Mouse (Mus musculus) heart, embryonic 11.5 days (tissue): ENCODE measurements around the gene Krt28. TPM values are rescaled to one million over a fixed set of nuclear protein-coding genes. Genes with fewer than 3 reads are reported as not detected.

ENCODE experiments used
- ATAC-seq: fragments of 200-750 bp; cut with Nextera tagmentation; replicated peaks from 2 replicates; pipeline ENCODE4 v1.8.0; 2017; ENCODE audit warnings: moderate library complexity; ENCODE audit not compliant: insufficient number of reproducible peaks, low FRiP score, low TSS enrichment
- H3K27ac ChIP-seq: fragments of 300-500 bp; sonication (generic); 2 replicates; pipeline ENCODE4 v1.5.1; 2014; ENCODE audit warnings: mild to moderate bottlenecking, low read depth, low read length
- H3K27me3 ChIP-seq: fragments of 300-500 bp; sonication (generic); 2 replicates; pipeline ENCODE4 v1.6.1; 2014; ENCODE audit warnings: mild to moderate bottlenecking, low read length, mixed read lengths; ENCODE audit not compliant: control insufficient read depth, insufficient read depth
- H3K36me3 ChIP-seq: fragments of 300-500 bp; sonication (generic); 2 replicates; pipeline ENCODE4 v1.6.1; 2014; ENCODE audit warnings: mild to moderate bottlenecking, low read length, moderate library complexity, mixed read lengths; ENCODE audit not compliant: control insufficient read depth, insufficient read depth
- H3K4me1 ChIP-seq: fragments of 300-500 bp; sonication (generic); 2 replicates; pipeline ENCODE4 v1.6.1; 2014; ENCODE audit warnings: low read length; ENCODE audit not compliant: control insufficient read depth, insufficient read depth
- H3K4me2 ChIP-seq: fragments of 300-500 bp; sonication (generic); 2 replicates; pipeline ENCODE4 v1.6.1; 2014; ENCODE audit warnings: mild to moderate bottlenecking, moderate library complexity
- H3K4me3 ChIP-seq: fragments of 300-500 bp; sonication (generic); 2 replicates; pipeline ENCODE4 v1.5.1; 2014; ENCODE audit warnings: low read depth, low read length
- H3K9ac ChIP-seq: fragments of 300-500 bp; sonication (generic); 2 replicates; pipeline ENCODE4 v1.6.1; 2014; ENCODE audit warnings: mild to moderate bottlenecking, low read depth, low read length, moderate library complexity
- H3K9me3 ChIP-seq: fragments of 300-500 bp; sonication (generic); replicated peaks from 2 replicates; pipeline ENCODE4 v1.6.1; 2016; ENCODE audit warnings: low read length; ENCODE audit not compliant: control insufficient read depth
- WGBS: fragments of 180-500 bp; shearing (Covaris S2); extraction: QIAGEN DNeasy Blood & Tissue Kit; methylation state at CpG from one replicate; pipeline ENCODE4 v1.1.7; 2014; ENCODE audit not compliant: insufficient replicate concordance; 5-methylcytosine and 5-hydroxymethylcytosine counted together
- polyA plus RNA-seq: library from polyadenylated mRNA; unstranded; fragments of >200 nt; fragmentation: Nextera tagmentation; extraction: Ambion mirVana; gene quantifications from 2 replicates; pipeline ENCODE4 v1.2.1, GENCODE M21; 2014

Gene Krt28
- polyA plus RNA-seq, 1 experiment from 2014 or later = 0.16 TPM

- Histone ChIP-seq H3K4me3 (no peak within 1 kb of the TSS), H3K36me3 (no peaks in the 10 kb centered on the region), H3K9ac (no peak within 1 kb of the TSS), H3K4me1 (no peaks in the 10 kb centered on the region), H3K27ac (no peak within 1 kb of the TSS), H3K27me3 (no peaks in the 10 kb centered on the region), H3K9me3 (no peaks in the 10 kb centered on the region), H3K4me2 (no peak within 1 kb of the TSS)
- WGBS = 63% methylated on average over 12 of the region's 12 CpGs
- no peak for ATAC-seq
Measured at GRCm38 (mm10) chr11:99351004-99351403, 23.7 kb downstream of the Krt28 start, which contains the start of gene Krt27. Gene Krt27 (minus strand): TSS chr11:99351104.

DNA sequence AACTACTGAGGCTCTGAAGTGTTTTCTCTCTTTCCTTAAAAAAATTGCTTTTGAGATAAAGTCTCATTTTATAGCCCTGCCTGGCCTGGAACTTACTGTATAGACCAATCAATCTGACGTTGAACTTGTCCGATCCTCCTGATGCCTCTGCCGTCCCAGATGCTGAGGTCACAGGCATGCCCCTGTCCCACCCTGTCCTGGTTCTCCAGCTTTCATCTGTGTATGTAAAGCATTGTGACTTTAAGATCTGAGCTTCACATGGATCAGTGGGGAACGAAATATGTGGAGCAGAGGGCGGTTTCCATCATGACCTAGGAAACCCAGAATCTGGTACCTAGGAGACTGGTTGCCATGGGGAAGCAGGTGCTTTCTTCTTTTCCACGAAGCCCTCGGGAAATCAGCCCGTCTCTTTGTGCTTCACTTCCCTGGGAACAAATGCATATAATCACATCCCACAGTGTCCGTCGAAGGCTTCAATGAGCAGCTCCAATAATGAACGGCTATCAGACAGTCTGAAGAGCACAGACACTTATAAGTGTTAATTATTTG, 35.3 kb downstream of the Krt28 start:
- no peaks in the 10 kb centered on the region for H3K4me1 ChIP-seq
- H3K9me3 ChIP-seq = no peaks in the 10 kb centered on the region
- H3K4me2 ChIP-seq = no peak overlapping the region
- H3K27me3 ChIP-seq = no peaks in the 10 kb centered on the region
- no peak overlapping the region for H3K27ac ChIP-seq
- H3K36me3 ChIP-seq = no peaks in the 10 kb centered on the region
- H3K4me3 ChIP-seq = no peak overlapping the region
- WGBS = 81% methylated on average over 11 of the region's 11 CpGs
- no peak for ATAC-seq
- no peak overlapping the region for H3K9ac ChIP-seq

DNA sequence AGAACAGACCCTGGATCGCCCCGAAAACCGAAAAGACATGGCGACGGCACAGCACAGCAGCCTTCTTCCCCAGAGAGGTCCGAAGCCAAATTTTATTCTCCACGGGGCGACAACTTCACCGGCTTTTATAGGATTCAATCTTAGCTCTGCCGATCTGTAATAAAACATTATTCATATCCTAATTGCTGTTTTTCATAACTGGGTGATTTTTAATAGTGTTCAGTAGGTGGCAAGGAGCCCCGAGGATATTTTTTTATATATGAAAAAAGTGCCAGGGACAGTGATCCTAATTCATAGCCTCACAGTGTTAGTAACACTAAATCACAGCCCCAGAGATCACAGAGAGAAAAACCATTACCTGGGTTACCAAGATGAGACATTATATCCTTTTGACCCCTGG, 36.8 kb downstream of the Krt28 start, which contains the start of gene Krt26:
TSS of gene Krt26 (minus strand) at position 101 of the 400 bp plus-strand sequence.
- ATAC-seq = no peak
- H3K27ac ChIP-seq = no peak within 1 kb of the TSS
- no peaks in the 10 kb centered on the region for H3K36me3 ChIP-seq
- no peak within 1 kb of the TSS for H3K4me3 ChIP-seq
- no peak within 1 kb of the TSS for H3K9ac ChIP-seq
- H3K4me2 ChIP-seq = no peak within 1 kb of the TSS
- no peaks in the 10 kb centered on the region for H3K9me3 ChIP-seq
- WGBS = 86% methylated on average over 11 of the region's 11 CpGs
- no peaks in the 10 kb centered on the region for H3K27me3 ChIP-seq
- H3K4me1 ChIP-seq = no peaks in the 10 kb centered on the region

- H3K4me3 ChIP-seq = no peak overlapping the region
- no peaks in the 10 kb centered on the region for H3K9me3 ChIP-seq
- H3K36me3 ChIP-seq = no peaks in the 10 kb centered on the region
- no peak overlapping the region for H3K9ac ChIP-seq
- H3K4me2 ChIP-seq = no peak overlapping the region
- no peak overlapping the region for H3K27ac ChIP-seq
- no peak for ATAC-seq
- H3K4me1 ChIP-seq = no peaks in the 10 kb centered on the region
- no peaks in the 10 kb centered on the region for H3K27me3 ChIP-seq
- 70% methylated on average over 13 of the region's 13 CpGs for WGBS
Measured at GRCm38 (mm10) chr11:99333426-99333825, 41.3 kb downstream of the Krt28 start.

DNA sequence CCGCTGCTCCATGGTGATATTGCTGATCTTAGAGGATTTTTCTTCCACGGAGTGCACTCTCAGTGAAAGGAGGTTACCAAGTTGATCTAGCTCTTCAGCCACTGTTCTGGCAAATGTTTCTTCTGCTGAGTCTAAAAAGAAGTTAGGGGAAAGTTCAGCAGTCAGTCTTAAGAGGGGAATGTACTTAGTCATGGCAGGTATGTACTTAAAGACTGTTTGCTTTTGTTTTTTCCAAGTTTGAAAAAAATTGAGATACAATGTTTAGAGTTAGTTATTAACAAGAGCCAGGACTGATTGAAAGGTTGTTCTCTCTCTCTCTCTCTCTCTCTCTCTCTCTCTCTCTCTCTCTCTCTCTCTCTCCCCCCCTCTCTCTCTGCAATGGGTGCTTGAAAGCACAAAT, 45.0 kb downstream of the Krt28 start:
- Histone ChIP-seq H3K4me2 (no peak overlapping the region), H3K9me3 (no peaks in the 10 kb centered on the region), H3K4me1 (no peaks in the 10 kb centered on the region), H3K36me3 (no peaks in the 10 kb centered on the region), H3K27me3 (no peaks in the 10 kb centered on the region), H3K4me3 (no peak overlapping the region), H3K27ac (no peak overlapping the region), H3K9ac (no peak overlapping the region)
- 68% methylated on average over 2 of the region's 2 CpGs for WGBS
- ATAC-seq = no peak

DNA sequence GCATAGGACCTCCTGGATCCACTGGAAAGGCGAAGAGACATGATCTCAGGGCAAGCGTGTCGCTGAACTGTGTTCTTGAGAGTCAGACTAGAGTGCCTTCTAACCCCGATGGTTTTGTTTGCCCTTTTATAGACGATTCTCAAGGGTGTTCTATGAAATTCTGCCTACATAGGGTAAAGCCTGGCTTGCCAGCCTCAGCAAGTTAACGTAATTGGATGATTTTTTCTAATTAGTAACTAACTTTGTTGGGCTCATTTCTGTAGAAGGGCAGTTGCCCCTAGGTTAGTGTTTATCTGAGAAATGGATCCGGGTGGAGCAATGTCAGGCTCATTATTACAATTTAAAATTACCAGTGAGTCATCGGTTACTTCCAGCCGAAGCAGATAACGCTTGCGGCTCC, 51.9 kb downstream of the Krt28 start, which contains the start of gene Krt25:
TSS of gene Krt25 (minus strand) at position 101 of the 400 bp plus-strand sequence.
- ATAC-seq = no peak
- H3K4me1 ChIP-seq = no peaks in the 10 kb centered on the region
- H3K27ac ChIP-seq = no peak within 1 kb of the TSS
- H3K9me3 ChIP-seq = no peaks in the 10 kb centered on the region
- no peaks in the 10 kb centered on the region for H3K27me3 ChIP-seq
- H3K4me2 ChIP-seq = no peak within 1 kb of the TSS
- WGBS = 84% methylated on average over 11 of the region's 11 CpGs
- H3K4me3 ChIP-seq = no peak within 1 kb of the TSS
- H3K36me3 ChIP-seq = no peaks in the 10 kb centered on the region
- no peak within 1 kb of the TSS for H3K9ac ChIP-seq

GRCm38 (mm10) chr11:99321094-99321493, 53.6 kb downstream of the Krt28 start:
- ATAC-seq = no peak
- no peak overlapping the region for H3K4me2 ChIP-seq
- no peaks in the 10 kb centered on the region for H3K9me3 ChIP-seq
- H3K36me3 ChIP-seq = no peaks in the 10 kb centered on the region
- H3K9ac ChIP-seq = no peak overlapping the region
- H3K27me3 ChIP-seq = no peaks in the 10 kb centered on the region
- H3K4me1 ChIP-seq = no peaks in the 10 kb centered on the region
- no peak overlapping the region for H3K4me3 ChIP-seq
- 82% methylated on average over 14 of the region's 14 CpGs for WGBS
- no peak overlapping the region for H3K27ac ChIP-seq

DNA sequence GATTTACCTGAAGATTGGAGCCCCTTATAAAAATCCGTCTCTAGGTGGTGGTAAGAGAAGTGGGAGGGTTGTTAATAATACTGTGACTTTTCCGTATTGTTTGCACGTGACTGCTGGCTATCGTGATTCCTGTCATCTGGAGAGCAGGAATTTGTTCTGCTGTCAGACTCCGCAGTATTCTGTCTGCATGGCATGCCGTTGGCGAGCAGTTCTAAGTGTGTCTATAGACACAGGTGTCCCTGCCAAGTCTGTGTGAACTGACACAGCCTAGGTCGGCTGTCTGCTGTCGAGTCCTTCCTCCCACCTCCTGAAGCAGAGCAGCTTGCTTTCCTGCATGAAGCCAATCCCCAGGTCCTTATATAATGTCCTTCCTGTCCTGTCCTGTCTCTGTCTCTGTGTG, 55.6 kb downstream of the Krt28 start:
- Histone ChIP-seq H3K4me2 (0 out of 2 replicates have a peak overlapping the region, but pooled peaks have one; percentile 15), H3K4me3 (no peak overlapping the region), H3K36me3 (no peaks in the 10 kb centered on the region), H3K4me1 (no peaks in the 10 kb centered on the region), H3K9ac (no peak overlapping the region), H3K27me3 (no peaks in the 10 kb centered on the region), H3K9me3 (no peaks in the 10 kb centered on the region), H3K27ac (no peak overlapping the region)
- WGBS = 60% methylated on average over 9 of the region's 9 CpGs
- no peak for ATAC-seq

DNA sequence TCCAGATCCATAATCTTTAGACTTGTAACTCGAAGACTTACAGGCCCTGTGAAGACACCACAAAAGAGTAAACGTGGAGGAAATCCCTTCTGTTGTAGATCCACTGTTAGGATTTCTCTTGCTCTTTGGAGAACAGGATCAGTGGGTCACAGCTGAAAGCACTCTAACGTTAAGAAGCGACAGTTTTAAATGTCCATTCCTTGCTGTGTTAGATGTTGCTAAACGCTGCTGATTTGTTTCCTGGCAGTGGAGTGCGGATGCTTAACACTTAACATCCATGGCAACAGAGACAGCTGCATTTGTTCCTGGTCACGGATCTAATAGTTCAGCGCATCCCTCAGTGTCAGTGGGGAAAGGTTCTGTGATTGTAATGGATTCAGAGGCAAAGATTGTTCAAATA, 58.2 kb downstream of the Krt28 start:
- no peak for ATAC-seq
- Histone ChIP-seq H3K27ac (no peak overlapping the region), H3K27me3 (no peaks in the 10 kb centered on the region), H3K4me2 (no peak overlapping the region), H3K36me3 (no peaks in the 10 kb centered on the region), H3K4me3 (no peak overlapping the region), H3K9ac (no peak overlapping the region), H3K4me1 (no peaks in the 10 kb centered on the region), H3K9me3 (no peaks in the 10 kb centered on the region)
- 74% methylated on average over 8 of the region's 8 CpGs for WGBS
